Mouse (Mus musculus) testis, postnatal 14 days (tissue): ENCODE data around the gene 1700001O22Rik.

Experiments
- DNase-seq: peaks from one replicate; pipeline ENCODE4 v3.0.0; 2021; ENCODE audit warnings: low spot score

1700001O22Rik gene

GRCm38 (mm10) chr2:30816383-30816782 lies 12.9 kb upstream of the 1700001O22Rik start:
- no peak for DNase-seq

- DNase-seq: no peak
Measured at GRCm38 (mm10) chr2:30810573-30810972, 7.1 kb upstream of the 1700001O22Rik start.

- DNase-seq: no peak
Measured at GRCm38 (mm10) chr2:30809503-30809902, 6.0 kb upstream of the 1700001O22Rik start.

- no peak for DNase-seq
Measured at GRCm38 (mm10) chr2:30808296-30808655, 4.8 kb upstream of the 1700001O22Rik start.

- peak; percentile 98 for DNase-seq
Measured at GRCm38 (mm10) chr2:30807648-30808295, 4.3 kb upstream of the 1700001O22Rik start, which contains the start of gene Ntmt1. Gene Ntmt1, plus strand, starts transcription at chr2:30807826.

GRCm38 (mm10) chr2:30807147-30807647 lies 3.7 kb upstream of the 1700001O22Rik start:
- DNase-seq: no peak

- no peak for DNase-seq
Measured at GRCm38 (mm10) chr2:30805983-30806382, 2.5 kb upstream of the 1700001O22Rik start.

GRCm38 (mm10) chr2:30801067-30801852 lies 2.2 kb downstream of the 1700001O22Rik start:
- DNase-seq: no peak

- no peak for DNase-seq
Measured at GRCm38 (mm10) chr2:30800671-30801066, 2.8 kb downstream of the 1700001O22Rik start.

- DNase-seq: no peak
Measured at GRCm38 (mm10) chr2:30799456-30799855, 4.0 kb downstream of the 1700001O22Rik start.

GRCm38 (mm10) chr2:30796382-30796781 lies 7.1 kb downstream of the 1700001O22Rik start:
- peak; percentile 76 for DNase-seq

- no peak for DNase-seq
Measured at GRCm38 (mm10) chr2:30795889-30796275, 7.6 kb downstream of the 1700001O22Rik start.

GRCm38 (mm10) chr2:30795271-30795888 lies 8.1 kb downstream of the 1700001O22Rik start:
- DNase-seq: no peak

- DNase-seq: peak; percentile 84
Measured at GRCm38 (mm10) chr2:30794179-30795108, 9.0 kb downstream of the 1700001O22Rik start.

- no peak for DNase-seq
Measured at GRCm38 (mm10) chr2:30792061-30792460, 11.4 kb downstream of the 1700001O22Rik start.

GRCm38 (mm10) chr2:30787466-30787865 lies 16.0 kb downstream of the 1700001O22Rik start:
- DNase-seq: no peak

GRCm38 (mm10) chr2:30784078-30784994 lies 19.1 kb downstream of the 1700001O22Rik start:
- peak; percentile 58 for DNase-seq

GRCm38 (mm10) chr2:30783346-30783745 lies 20.1 kb downstream of the 1700001O22Rik start:
- peak; percentile 70 for DNase-seq

GRCm38 (mm10) chr2:30782312-30783290 lies 20.9 kb downstream of the 1700001O22Rik start:
- DNase-seq: no peak
